Mouse (Mus musculus) embryonic facial prominence, embryonic 10.5 days (tissue): ENCODE data around the gene Slc22a23. TPM values are rescaled to one million over a fixed set of nuclear protein-coding genes. Genes with fewer than 3 reads are reported as not detected.

ENCODE experiments used
- polyA plus RNA-seq: library from polyadenylated mRNA; unstranded; fragments of >200 nt; fragmentation: Nextera tagmentation; extraction: Ambion mirVana; gene quantifications from 2 replicates; pipeline ENCODE4 v1.2.1, GENCODE M21; 2016

The Slc22a23 gene
- polyA plus RNA-seq, 1 experiment from 2014 or later, result 2.9 TPM

Other genes with a start within 250 kb of the Slc22a23 start
- gene Tubb2b, start 214.7 kb downstream of the Slc22a23 start, polyA plus RNA-seq, result 65.5 and 73.2 TPM in 2 replicates
- 97.9 and 99.9 TPM in 2 replicates for gene Psmg4, start 182.2 kb downstream of the Slc22a23 start, polyA plus RNA-seq